ENCODE assay signal across 21 mouse cellular contexts in genomic region chr2:131488261-131488660, GRCm38 (mm10).
"Had no signal": no experiment of that assay in that cellular context is flagged by ENCODE, and none has a peak within 500 bp of the region (broad histone marks: within the 10 kb centered on the region; RNA-seq: fewer than 3 reads in every experiment).

No protein-coding gene starts in this region.

- H3K4me2 ChIP-seq: heart, embryonic 11.5 days; hindbrain, embryonic 12.5 days; hindbrain, embryonic 14.5 days; intestine, embryonic 15.5 days; liver, embryonic 11.5 days had no signal

- DNase-seq: gastrocnemius, postnatal 14 days; gastrocnemius, postnatal 36 days; heart, adult 18-20 months; heart, postnatal 10 days; kidney, adult 18-20 months; kidney, adult 8-10 months; kidney, postnatal 10 days; kidney, postnatal 25 days; kidney, postnatal 4 days; liver had no signal

- H3K36me3 ChIP-seq: hindbrain, embryonic 12.5 days; intestine, embryonic 15.5 days had no signal

- H3K27ac ChIP-seq: hindbrain, embryonic 12.5 days; hindbrain, embryonic 14.5 days; intestine, embryonic 15.5 days; layer of hippocampus, adult 2 months; left cerebral cortex, adult 2 months; liver, embryonic 14.5 days had no signal

- H3K9me3 ChIP-seq: hindbrain, embryonic 12.5 days; intestine, embryonic 15.5 days had no signal

- H3K4me3 ChIP-seq: hindbrain, embryonic 12.5 days; intestine, embryonic 15.5 days; layer of hippocampus, adult 2 months; left cerebral cortex, adult 2 months had no signal

- H3K27me3 ChIP-seq: intestine, embryonic 15.5 days had no signal

- H3K9ac ChIP-seq: hindbrain, embryonic 12.5 days; hindbrain, embryonic 14.5 days; intestine, embryonic 15.5 days; liver, embryonic 14.5 days had no signal

- ATAC-seq: hindbrain, embryonic 16.5 days; inflammation-experienced regulatory T-cells, adult 6 months; intestine, embryonic 15.5 days; intestine, postnatal 0 days had no signal
